8 mouse cellular contexts compared by ENCODE assay signal in genomic region chr2:54083861-54084736, GRCm38 (mm10). TPM values are rescaled to one million over a fixed set of nuclear protein-coding genes. Genes with fewer than 3 reads are reported as not detected.
DNase-seq lines count a peak whose midpoint lies in the region; ATAC-seq lines count a peak whose summit lies in the region.

No protein-coding gene starts in this region.

- H3K4me2 ChIP-seq in heart, embryonic 14.5 days (ENCODE audit: low read length): peak overlapping the region; percentile 97
- H3K4me2 ChIP-seq in forebrain, embryonic 13.5 days: peak overlapping the region; percentile 69
- peak overlapping the region; percentile 85 for H3K4me2 ChIP-seq in limb, embryonic 12.5 days

- no peaks in the 10 kb centered on the region for H3K9me3 ChIP-seq in heart, embryonic 14.5 days (ENCODE audit: control insufficient read depth, low read length)
- H3K9me3 ChIP-seq in forebrain, embryonic 13.5 days (replicated peaks): no peaks in the 10 kb centered on the region
- no peaks in the 10 kb centered on the region for H3K9me3 ChIP-seq in limb, embryonic 12.5 days

- no peaks in the 10 kb centered on the region for H3K36me3 ChIP-seq in heart, embryonic 14.5 days (ENCODE audit: control insufficient read depth, insufficient read depth, low read length)
- H3K36me3 ChIP-seq in forebrain, embryonic 13.5 days (ENCODE audit: poor library complexity, severe bottlenecking): no peaks in the 10 kb centered on the region
- no peaks in the 10 kb centered on the region for H3K36me3 ChIP-seq in limb, embryonic 12.5 days

- WGBS in heart, embryonic 14.5 days: 3% methylated on average over 29 of the region's 29 CpGs
- WGBS in forebrain, embryonic 13.5 days: under 1% methylated on average over 29 of the region's 29 CpGs
- WGBS in limb, embryonic 12.5 days: 1% methylated on average over 29 of the region's 29 CpGs

- H3K27ac ChIP-seq in heart, embryonic 14.5 days (replicated peaks in 1 of 2; ENCODE audit: control insufficient read depth in 1 of 2, insufficient read depth in 1 of 2, low read depth in 2 of 2, low read length in 2 of 2): no peak overlapping the region
- H3K27ac ChIP-seq in forebrain, embryonic 13.5 days: peak overlapping the region; percentile 88
- no peak overlapping the region; the same call in 1 of the 2 replicates for H3K27ac ChIP-seq in limb, embryonic 12.5 days

- no peak for ATAC-seq in heart, embryonic 14.5 days (ENCODE audit: insufficient number of reproducible peaks, insufficient read depth, low FRiP score, low read depth)
- ATAC-seq in forebrain, embryonic 13.5 days: peak; percentile 33
- peak; percentile 48 for ATAC-seq in limb, embryonic 12.5 days (ENCODE audit: insufficient number of reproducible peaks, insufficient read depth, low FRiP score, low TSS enrichment, low read depth)

- no peak for DNase-seq in heart, adult 9 months (ENCODE audit: low spot score in 2 of 2)
- peak; percentile 16 for DNase-seq in brain, adult 2 months (ENCODE audit: low read depth, low spot score)
- peak; percentile 64 for DNase-seq in neural tube, embryonic 10.5 days (ENCODE audit: extremely low spot score, low spot score)
- no peak for DNase-seq in urinary bladder, adult 2 months (ENCODE audit: low spot score)
- no peak for DNase-seq in MN1 (ENCODE audit: low spot score)

- peak overlapping the region; percentile 49 to 50 for H3K4me3 ChIP-seq in heart, embryonic 14.5 days (ENCODE audit: control insufficient read depth in 1 of 2, insufficient read depth in 1 of 2, low read depth in 1 of 2, low read length in 2 of 2)
- peak overlapping the region; percentile 61 for H3K4me3 ChIP-seq in forebrain, embryonic 13.5 days
- H3K4me3 ChIP-seq in limb, embryonic 12.5 days (replicated peaks): peak overlapping the region; percentile 50

- H3K4me1 ChIP-seq in heart, embryonic 14.5 days (ENCODE audit: control insufficient read depth in 2 of 2, insufficient read depth in 2 of 2, low read length in 2 of 2): peaks cover 8 to 15% of the 10 kb centered on the region in 2 experiments
- H3K4me1 ChIP-seq in forebrain, embryonic 13.5 days: peaks cover 31% of the 10 kb centered on the region
- peaks cover 18% of the 10 kb centered on the region for H3K4me1 ChIP-seq in limb, embryonic 12.5 days (replicated peaks)

- peaks cover 33% of the 10 kb centered on the region for H3K27me3 ChIP-seq in heart, embryonic 14.5 days (ENCODE audit: control insufficient read depth, insufficient read depth, low read length)
- H3K27me3 ChIP-seq in forebrain, embryonic 13.5 days: no peaks in the 10 kb centered on the region
- H3K27me3 ChIP-seq in limb, embryonic 12.5 days: peaks cover 31% of the 10 kb centered on the region

- peak overlapping the region; percentile 2; the same call in 1 of the 2 replicates for H3K9ac ChIP-seq in heart, embryonic 14.5 days (ENCODE audit: low read length)
- H3K9ac ChIP-seq in forebrain, embryonic 13.5 days: peak overlapping the region; percentile 76
- peak overlapping the region; percentile 47; the same call in 1 of the 2 replicates for H3K9ac ChIP-seq in limb, embryonic 12.5 days (replicated peaks)

RNA-seq across cellular contexts. Expression of gene Rprm, which starts 1.3 kb away (rescaled TPM):
- polyA plus RNA-seq in heart, embryonic 14.5 days (2014; fragmentation: Nextera tagmentation; extraction: Ambion mirVana): 0.27 and 0.72 TPM in 2 replicates
- 176 and 177 TPM in 2 replicates for polyA plus RNA-seq in forebrain, embryonic 13.5 days (2015; fragmentation: Nextera tagmentation; extraction: Ambion mirVana)
- 50.7 and 62.8 TPM in 2 replicates for polyA plus RNA-seq in limb, embryonic 12.5 days (2016; fragmentation: Nextera tagmentation; extraction: Ambion mirVana)
- polyA plus RNA-seq in urinary bladder, adult 2 months (2012; rRNA removed): 1.1 and 1.5 TPM in 2 replicates

Comparison
In these comparisons a context has a peak if more than half of its experiments do, and no peak if none do; other contexts are left out.
1. H3K9ac ChIP-seq: peak in every context shown above with its lines; median percentile 76 in forebrain, embryonic 13.5 days; 47 in limb, embryonic 12.5 days; 2 in heart, embryonic 14.5 days.
2. DNase-seq: peak in brain, adult 2 months (single experiment) and neural tube, embryonic 10.5 days (single experiment); none in heart, adult 9 months (0 of 2), urinary bladder, adult 2 months (single experiment) and MN1 (single experiment).
3. RNA of gene Rprm, which starts 1.3 kb away (polyA plus RNA-seq): 176 to 177 TPM in forebrain, embryonic 13.5 days and 50.7 to 62.8 TPM in limb, embryonic 12.5 days; 1.1 to 1.5 TPM in urinary bladder, adult 2 months and 0.27 to 0.72 TPM in heart, embryonic 14.5 days; every median in the first group is over 10 times any median in the second.
4. Peak in every context shown above with its lines, with median percentiles within 50 percentile points of each other: H3K4me2 ChIP-seq and H3K4me3 ChIP-seq.